Mouse (Mus musculus): Measurements from ENCODE around the gene Rnase13.

Rnase13 gene

DNA sequence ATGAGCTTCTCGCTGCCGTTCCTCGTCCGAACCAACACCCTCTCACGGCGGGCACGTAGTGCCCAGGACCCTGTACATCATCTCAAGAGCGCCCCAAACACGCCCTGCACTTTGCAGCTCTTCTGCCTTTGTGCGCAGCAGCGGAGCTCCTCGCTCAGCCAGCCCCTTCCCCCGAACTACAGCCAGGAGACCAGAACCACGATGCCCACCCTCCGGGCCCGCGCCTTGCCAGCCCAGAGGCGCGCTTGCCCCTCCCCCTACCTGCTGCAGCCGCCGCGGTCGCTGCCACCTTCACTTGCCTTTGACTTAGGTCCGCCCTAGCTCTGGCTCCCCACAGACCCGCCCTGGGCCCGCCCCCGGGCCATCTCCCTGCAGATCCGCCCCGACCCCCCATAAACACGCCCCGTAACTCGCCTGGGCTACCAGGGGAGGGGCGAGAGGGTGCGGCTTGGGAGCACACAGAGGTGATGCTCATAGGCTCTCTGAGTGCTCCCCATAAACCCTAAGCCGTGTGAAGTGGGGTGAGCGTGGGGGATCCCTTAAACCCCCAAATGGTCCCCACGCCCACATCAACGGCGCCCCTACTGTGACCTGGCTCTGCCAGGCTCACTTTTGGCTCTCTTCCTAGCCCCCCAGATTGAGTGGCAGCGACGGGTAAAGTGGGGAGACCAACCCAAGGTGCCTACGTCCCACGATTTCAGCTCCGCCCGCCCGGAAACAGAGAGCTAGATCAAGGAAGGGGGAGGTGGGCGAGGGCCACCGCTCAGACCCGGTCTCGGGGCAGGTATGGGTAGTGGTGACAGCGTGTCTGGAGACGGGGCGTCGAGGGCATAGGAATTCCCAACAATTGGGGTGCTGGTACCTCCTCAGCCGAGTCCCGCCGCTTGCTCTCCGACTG lies 9.3 kb downstream of the Rnase13 start:
- DNase-seq = peak; percentile 90

DNA sequence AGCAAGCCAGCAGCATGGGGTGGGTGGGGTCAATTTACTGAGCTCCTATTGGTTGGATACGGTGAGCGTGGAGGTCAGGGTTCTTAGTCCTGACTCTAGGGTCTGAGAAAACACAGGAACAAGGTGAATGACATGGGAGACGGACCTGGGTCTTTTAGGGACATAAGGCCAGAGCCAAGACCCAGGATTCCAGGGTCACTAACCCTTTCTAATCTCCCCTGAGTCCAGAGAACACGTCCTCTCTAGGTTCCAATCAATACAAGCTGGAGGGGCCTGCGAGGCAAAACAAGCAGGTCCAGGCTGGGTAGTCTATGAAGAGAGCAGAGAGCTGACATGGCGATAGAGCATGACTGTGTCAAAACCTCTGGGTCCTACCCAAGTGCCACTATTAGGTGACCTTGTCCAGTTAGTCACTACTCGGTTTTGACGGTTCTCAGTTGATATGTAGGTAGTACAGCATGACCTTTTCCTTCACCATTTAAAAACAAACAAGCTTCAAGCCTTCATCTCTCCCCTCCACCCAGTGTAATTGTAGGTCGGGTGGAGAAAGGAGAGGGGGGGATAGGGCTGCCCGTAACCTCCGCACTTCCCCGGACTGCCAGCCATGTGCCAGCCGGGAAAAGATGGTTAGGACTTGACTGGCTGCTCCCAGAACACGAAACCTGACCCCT lies 10.0 kb downstream of the Rnase13 start:
- peak; percentile 24 for DNase-seq

DNA sequence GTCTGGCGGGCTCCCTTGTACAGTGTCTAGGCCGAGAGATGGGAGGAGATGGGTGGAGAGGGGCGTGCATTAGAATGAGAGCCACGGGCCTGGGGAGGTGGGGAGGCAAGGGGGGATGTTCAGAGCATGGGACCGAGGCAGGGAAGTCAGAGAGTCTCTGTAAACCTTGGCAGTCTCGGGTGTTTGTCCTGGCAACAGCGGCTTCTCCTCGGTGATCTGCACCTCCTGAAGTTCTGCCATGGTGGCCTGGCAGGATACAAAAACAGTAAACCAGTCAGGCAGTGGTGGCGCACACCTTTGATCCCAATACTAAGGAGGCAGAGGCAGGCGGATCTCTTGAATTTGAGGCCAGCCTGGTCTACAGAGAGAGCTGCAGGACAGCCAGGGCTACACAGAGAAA lies 11.3 kb downstream of the Rnase13 start:
- no peak for DNase-seq

DNA sequence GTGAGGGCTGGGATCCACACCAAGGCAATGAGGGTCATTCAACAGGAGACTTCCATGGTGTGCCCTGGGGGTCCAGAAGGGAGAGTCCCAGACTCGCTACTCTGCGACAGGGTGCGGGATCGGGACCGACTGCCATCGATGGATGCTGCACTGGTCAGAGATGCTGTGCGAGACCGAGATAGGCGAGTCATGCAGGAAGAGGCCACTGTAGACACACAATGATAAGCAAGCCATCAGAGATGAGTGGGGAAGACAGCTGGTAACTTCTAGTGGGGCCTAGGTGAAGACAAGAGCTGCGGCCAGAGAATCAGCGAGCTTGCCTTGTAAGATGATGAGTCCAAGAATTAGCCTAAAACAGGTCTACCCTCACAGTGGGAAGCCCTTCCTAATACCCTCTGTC lies 16.5 kb downstream of the Rnase13 start:
- DNase-seq = no peak

DNA sequence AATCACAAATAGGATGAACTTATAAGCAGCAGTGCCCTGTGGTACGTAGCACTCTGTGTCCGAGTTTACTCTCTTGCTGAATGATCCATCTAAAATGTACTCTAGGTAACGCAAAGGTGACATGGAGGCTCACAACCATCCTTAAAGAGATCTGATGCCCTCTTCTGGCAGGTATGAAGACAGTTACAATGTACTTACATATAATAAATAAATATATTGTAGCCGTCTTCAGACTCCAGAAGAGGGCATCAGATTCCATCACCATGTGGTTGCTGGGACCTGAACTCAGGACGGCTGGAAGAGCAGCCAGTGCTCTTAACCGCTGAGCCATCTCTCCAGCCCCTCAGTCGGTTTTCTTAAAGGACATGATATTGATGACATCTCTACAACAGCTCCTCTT lies 17.9 kb downstream of the Rnase13 start:
- DNase-seq = no peak

DNA sequence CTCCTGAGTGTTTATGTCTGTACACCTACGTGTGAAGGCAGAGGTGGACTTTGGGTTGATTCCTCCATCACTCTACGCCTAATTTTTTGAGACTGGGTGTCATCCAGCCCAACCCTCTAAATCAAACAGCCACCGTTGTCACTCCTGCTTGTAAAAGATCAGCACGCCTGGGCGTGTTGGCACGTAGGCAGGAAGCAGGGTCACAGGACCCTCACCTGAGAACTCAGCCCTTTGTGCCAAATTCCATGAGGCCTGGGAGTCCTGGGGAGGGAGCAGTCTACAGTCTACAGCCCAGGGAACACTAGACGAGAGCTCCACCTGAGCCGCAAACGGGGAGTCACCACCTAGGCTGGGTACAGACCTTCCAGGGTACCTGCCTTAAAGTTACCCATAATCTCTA lies 18.8 kb downstream of the Rnase13 start:
- DNase-seq = no peak

DNA sequence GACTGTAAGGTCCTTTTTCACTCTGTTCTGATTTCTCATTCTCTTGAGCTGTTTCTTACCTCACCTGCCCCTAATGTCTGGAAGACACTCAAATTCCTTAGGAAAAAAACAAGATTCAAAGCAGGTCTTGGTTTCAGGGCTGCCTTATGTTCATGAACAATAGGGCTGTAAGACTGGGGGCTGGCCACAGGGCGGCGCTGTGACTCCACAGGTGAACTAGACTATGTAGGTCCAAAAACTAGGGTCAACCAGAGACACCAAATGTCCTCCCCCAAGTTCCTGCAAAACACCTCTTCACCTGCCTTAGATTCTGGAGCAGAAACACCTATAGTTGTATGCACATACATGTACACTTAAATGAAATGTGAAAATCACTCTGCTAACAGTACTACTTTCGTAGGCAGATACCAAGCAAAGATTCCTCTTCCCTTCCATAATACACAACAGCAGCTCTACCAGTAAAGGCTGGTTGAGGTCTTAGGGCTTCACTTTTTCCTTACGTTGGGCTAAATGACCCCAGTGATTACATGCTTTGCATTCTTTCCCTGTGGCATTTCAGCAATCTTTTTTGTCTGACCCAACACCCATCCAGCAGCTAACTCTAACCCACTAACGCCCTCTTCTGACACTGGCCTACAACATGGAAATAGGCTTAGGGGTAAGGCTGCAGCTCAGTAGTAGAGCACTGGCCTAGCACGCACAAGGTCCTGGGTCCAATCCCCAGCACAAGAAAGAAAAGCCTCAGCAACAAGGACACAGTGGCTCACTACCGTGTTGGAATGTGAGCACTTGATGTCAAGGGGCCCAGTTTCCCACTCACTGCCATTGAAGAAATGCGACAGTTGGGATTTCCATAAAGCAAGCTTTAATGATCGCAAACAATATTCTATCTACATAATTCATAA lies 19.5 kb downstream of the Rnase13 start:
- DNase-seq = peak; percentile 73

DNA sequence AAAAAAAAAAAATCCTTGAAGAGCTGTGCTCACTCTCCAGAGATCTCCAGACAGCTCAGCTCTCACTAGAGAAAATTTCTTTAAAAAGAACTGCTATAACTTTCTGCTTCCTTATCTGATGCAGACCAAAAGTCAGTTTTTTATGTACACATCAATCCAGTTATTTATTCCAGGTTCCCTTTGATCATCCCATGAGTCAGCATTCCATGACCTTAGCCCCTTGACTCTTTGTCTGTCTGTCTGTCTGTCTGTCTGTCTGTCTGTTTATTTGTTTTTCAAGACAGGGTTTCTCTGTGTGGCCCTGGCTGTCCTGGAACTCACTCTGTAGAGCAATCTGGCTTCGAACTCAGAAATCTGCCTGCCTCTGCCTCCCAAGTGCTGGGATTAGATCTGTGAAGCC lies 23.2 kb downstream of the Rnase13 start:
- DNase-seq = no peak

DNA sequence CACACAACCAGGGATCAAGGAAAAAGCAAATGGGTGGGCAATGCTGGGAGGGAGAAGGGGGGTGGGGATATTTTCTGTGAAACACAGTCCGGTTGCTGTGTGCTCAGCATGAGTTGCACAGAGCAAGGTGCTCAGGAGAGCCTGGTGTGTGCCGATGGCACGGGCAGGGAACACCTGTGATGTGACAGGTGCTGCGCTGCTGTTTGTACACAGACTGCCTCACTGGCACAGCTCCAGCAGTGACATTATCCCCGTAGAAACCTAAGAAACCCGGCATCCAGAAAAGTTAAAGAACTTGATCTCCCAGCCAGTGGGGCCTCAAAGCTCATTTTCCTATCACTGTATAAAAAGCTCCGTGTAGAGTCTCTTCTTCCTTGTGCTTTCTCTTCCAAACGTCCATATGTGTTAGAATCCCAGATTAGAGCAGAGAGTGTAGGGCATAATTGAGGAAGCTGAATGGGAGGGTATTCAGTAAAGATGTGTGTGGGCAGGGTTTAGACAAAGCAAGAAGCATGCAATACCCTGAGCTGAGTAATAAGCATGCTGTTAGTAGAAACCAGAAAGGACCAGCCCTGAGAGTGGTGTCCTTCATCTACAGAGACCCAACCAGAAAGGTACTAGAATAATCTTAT lies 25.9 kb downstream of the Rnase13 start:
- DNase-seq = no peak

DNA sequence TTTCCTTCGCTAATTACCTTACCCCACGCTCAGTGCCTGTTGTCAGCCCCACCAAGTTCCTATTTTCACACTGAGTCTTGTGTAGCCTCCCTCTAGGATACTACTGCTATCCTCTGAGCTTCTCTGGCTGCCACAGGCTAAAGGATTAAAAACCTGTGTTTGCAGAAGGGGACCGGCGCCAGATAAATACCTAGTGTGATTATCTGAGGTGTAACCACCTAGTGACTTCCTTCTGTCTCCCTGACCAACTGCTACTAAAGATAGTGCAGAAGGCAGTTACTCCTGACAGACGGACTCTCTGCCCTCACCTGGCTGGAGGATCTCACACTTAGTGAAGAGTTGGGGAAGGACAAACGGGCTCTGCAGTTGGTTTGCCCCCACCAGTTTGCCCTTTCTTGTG lies 26.6 kb downstream of the Rnase13 start:
- no peak for DNase-seq

DNA sequence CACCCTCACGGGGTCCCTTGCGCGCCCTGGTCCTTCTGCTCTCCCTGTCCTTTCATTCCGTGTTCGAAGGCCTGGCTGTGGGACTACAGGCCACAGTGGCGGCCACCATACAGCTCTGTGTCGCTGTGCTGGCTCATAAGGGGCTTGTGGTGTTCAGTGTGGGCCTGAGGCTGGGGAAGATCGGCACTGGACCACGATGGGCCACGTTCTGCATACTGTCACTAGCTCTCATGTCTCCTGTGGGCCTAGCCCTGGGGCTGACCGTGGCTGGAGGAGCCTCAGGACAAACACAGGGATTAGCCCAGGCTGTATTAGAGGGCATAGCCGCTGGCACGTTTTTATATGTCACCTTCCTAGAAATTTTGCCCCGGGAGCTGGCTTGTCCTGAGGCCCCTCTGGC lies 27.5 kb downstream of the Rnase13 start:
- DNase-seq = no peak

DNA sequence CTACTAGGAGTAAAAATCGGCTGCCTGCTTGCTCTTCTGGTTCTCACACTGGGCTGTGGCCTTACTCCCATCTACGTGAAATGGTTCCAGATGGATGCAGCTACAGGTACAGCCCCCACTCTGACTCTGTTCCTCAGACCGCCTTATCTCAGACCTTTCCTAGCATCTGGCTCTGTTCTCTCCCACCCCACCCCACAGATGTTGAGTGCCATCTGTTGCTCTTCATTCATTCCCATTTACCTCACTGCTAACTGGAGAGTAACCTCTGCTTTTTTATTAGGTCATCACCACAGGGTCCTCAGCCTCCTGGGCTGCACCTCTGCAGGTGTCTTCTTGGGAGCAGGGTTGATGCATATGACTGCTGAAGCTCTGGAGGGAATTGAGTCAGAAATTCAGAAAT lies 28.8 kb downstream of the Rnase13 start:
- DNase-seq = no peak

DNA sequence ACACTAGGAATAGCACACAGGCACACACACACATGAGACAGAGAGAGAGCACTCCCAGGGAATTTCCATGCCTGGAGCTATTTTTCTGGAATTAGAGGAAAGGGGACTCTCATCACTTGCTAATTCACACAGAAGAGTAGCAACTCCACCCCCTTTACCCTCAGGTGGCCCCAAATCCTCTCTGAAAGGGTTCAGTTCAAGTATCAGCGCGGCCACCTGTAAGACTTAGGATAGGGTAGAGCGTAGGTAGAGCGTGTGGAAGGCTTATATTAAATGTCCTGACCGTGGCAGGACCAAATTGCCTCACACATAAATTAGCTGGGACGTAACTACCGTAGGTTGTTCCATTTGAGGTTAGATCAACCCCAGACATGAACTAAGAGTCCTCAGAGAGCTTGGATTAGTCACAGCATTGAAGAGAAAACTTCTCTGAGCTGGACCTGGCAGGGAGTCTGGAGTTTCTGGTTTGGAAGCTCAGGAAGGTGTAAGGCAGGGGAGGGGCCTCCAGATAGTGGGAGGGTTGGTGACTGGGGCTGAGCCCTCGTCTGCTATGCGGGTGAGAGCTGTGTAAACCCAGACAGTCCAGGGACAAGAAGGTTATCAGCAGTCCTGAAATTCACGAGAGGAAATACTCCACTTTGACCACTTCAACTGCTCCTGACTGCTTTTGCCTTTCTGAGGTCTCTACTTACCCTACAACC lies 29.3 kb downstream of the Rnase13 start:
- no peak for DNase-seq

DNA sequence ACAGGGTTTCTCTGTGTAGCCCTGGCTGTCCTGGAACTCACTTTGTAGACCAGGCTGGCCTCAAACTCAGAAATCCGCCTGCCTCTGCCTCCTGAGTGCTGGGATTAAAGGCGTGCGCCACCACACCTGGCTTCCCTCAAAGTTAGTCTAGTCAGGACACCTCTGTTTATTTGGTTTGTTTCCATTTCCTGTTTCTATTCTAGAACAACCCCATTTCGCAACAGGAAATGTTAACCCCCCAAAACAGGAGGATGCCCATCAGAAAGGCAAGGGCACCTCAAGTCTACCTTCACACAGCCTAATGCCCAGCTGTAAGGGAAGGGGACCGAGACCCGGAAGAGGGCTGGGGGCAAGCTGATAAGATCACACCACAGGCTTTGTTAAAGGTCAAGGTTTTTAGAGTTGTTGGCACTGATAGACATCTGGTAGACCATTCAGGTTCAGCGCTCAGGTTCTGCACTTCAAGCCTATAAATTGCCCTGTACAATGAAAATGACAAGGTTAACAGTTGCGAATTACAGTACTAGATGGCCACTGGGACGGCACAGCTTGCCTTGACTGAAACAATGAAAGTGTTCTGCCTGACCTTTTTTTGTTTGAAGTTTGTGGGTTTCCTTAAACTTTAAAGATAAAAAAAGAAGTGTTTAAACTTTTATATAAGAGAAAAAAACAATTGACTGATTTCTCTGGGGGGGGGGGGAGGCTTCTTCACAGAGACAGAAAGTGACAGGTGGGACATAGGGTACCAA lies 30.2 kb downstream of the Rnase13 start, which contains the start of gene Slc39a2:
Slc39a2 (plus strand) TSS at position 699 of the 749 bp plus-strand sequence.
- no peak for DNase-seq

DNA sequence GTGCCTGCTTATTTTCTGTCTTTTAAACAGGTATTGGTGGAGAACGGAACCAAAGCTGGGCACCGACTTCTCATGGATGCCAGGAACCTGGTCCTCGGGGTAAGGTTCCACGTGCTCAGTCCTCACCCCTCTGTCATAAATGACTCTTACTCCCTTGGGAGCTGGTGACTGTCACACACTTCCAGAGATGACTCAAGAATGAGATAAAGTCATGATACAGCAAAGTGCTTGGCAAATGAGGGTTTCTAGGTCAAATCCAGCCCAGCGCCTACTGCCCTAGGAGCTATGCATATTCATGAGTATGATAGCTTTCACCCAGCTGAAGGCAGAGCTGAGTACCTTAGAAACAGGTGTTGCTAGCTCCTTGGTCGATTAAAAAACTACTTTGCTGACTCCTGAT lies 32.7 kb downstream of the Rnase13 start:
- DNase-seq = no peak

DNA sequence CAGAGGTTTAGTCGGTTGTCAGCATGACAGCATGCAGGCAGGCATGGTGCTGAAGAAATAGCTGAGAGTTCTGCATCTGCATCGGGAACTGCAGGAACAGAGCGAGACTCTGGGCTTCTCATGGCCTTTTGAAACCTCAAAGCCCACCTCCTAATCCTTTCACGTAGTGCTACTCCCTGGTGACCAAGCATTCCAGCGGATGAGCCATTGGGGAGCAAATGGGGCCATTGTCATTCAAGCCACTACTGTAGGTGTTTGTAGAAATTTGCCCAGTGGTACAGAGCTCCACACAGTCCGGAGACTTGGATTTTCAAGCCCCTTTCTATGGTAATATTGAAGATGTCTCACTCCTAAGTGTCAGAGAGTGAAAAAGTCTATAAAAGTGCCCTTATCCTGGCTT lies 36.5 kb downstream of the Rnase13 start:
- no peak for DNase-seq

DNA sequence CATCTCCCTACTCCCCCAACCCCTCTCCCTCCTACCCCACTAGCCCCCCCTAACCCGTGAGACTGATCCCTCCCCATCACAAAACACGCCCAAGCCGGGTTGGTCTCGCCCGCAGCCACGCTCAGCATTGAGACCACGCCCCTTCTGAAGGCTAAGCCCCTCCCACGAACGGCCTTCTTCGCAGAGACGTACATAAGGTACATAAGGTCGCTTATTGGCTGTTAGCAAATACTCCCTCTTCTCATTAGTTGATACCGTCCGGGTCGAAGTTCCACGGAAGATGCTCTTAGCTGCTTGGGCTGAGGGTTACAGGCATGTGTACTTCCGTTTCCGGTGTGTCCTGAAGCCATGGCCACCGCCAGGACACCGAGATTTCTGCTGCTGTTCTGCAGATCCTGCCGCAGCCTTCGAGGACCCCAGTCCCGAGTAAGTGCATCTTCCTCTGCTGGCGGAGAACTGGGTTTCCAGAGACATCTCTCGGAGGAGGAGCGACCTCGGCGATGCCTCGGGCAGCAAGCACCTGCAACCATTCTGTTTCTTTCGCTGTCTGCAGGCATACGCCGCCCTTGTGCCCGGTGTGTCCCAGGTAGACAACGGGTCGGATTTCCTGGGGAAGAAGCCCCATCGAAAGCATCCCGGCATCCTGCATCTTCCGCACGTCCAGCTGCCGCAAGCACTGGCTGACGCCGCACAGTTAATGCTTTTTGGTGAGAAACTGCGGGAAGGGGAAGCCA lies 37.8 kb downstream of the Rnase13 start, which contains the start of gene Mettl17:
Mettl17 (plus strand) TSS at position 245 of the 734 bp plus-strand sequence.
- peak; percentile 96 for DNase-seq

DNA sequence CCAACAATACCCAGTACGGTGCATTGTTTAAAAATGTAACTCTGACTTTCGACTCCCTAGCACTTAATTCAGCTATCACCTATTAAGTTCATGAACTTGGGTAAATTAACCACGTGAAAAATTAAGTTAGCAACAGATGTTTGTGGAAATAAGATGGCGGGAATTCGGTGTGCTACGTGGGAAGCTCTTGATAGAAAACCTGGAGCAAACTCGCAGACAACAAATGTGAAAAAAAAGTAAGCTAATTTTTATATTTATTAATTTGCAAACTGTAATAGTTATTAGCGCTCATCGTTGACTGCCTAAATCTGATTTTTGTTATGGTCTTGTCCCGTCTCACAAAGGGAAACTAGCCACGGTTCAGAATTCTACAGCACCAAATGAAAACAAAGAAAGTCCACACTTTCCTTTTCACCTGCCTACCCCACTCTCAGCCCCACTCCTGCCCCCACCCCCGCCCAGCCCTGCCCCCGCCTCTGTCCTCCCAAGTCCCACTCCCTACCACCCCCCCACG lies 38.5 kb downstream of the Rnase13 start:
- no peak for DNase-seq

DNA sequence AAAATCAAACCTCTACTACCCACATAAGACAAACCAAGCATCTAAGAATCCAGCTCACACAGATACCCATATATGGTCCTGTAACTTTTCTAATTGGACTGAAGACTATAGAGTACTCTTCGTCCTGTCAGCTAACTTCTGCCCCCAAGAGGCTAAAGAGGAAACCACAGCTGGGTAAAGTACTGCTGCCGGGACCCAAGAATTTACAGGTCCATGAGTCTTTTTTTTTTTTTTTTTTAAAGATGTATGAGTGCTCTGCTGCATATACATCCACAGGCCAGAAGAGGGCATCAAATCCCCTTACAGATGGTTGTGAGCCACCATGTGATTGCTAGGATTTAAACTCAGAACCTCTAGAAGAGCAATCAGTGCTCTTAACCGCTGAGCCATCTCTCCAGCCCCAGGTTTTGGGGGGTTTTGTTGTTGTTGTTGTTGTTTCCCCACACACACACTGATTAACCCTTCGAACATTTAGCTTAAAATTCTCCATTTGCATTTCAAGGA lies 39.0 kb downstream of the Rnase13 start:
- DNase-seq = peak; percentile 86

DNA sequence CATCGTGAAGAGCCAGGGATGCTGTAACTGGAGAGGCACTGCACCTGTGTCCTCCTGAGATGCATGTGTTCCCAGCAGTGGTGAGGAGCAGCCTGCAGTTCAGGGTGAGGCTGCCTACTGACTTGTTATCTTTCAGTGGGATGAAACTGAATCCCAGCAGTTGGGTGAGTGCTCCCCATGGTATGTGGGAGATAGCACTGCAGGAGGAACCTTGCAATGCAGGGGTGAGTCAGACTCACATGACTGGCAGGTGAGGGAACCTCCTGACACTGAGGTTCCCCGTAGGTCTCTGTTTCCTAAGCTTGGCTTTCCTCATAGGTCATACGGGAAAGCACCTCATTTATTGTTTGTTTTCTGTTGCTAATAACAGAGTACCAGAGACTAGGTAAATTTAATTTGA lies 45.1 kb downstream of the Rnase13 start:
- no peak for DNase-seq
